Mouse (Mus musculus) kidney, embryonic 15.5 days (tissue): Measurements from ENCODE around the gene Gabpb2. TPM values are rescaled to one million over a fixed set of nuclear protein-coding genes. Genes with fewer than 3 reads are reported as not detected.
"Not testable (repeated sequence)": the region's sequence is repeated elsewhere in the genome, so short reads cannot be mapped to it uniquely, and the experiment has no call there.

Experiments
- ATAC-seq: fragments of 200-750 bp; cut with Nextera tagmentation; replicated peaks from 2 replicates; pipeline ENCODE4 v1.8.0; 2017; ENCODE audit warnings: moderate TSS enrichment; ENCODE audit not compliant: low FRiP score
- H3K27ac ChIP-seq: fragments of 300-500 bp; sonication (generic); 2 replicates; pipeline ENCODE4 v1.5.1; 2015; ENCODE audit warnings: mild to moderate bottlenecking, inconsistent platforms
- H3K27me3 ChIP-seq: fragments of 300-500 bp; sonication (generic); 2 replicates; pipeline ENCODE4 v1.6.1; 2015; ENCODE audit warnings: inconsistent platforms
- H3K36me3 ChIP-seq: fragments of 300-500 bp; sonication (generic); 2 replicates; pipeline ENCODE4 v1.6.1; 2015; ENCODE audit warnings: inconsistent platforms
- H3K4me1 ChIP-seq: fragments of 300-500 bp; sonication (generic); 2 replicates; pipeline ENCODE4 v1.6.1; 2015; ENCODE audit warnings: inconsistent platforms
- H3K4me2 ChIP-seq: fragments of 300-500 bp; sonication (generic); 2 replicates; pipeline ENCODE4 v1.6.1; 2015; ENCODE audit warnings: moderate library complexity, mild to moderate bottlenecking, inconsistent platforms
- H3K4me3 ChIP-seq: fragments of 300-500 bp; sonication (generic); replicated peaks from 2 replicates; pipeline ENCODE4 v1.5.1; 2015; ENCODE audit warnings: mild to moderate bottlenecking, inconsistent platforms
- H3K9ac ChIP-seq: fragments of 300-500 bp; sonication (generic); 2 replicates; pipeline ENCODE4 v1.6.1; 2015; ENCODE audit warnings: mild to moderate bottlenecking, inconsistent platforms
- H3K9me3 ChIP-seq: fragments of 300-500 bp; sonication (generic); replicated peaks from 2 replicates; pipeline ENCODE4 v1.6.1; 2016; ENCODE audit warnings: inconsistent platforms
- WGBS: fragments of 180-500 bp; shearing (Covaris S2); methylation state at CpG from one replicate; pipeline ENCODE4 v1.1.7; 2015; ENCODE audit warnings: mixed read lengths; 5-methylcytosine and 5-hydroxymethylcytosine counted together
- microRNA-seq: library from miRNA; unstranded; fragments of <30 nt; microRNA quantifications from one replicate; pipeline ENCODE4, GENCODE M21; 2016
- polyA plus RNA-seq: library from polyadenylated mRNA; unstranded; fragments of >200 nt; fragmentation: Nextera tagmentation; extraction: Ambion mirVana; gene quantifications from 2 replicates; pipeline ENCODE4 v1.2.1, GENCODE M21; 2015

Gene Gabpb2
- polyA plus RNA-seq, 1 experiment from 2014 or later, result 10.0 TPM

DNA sequence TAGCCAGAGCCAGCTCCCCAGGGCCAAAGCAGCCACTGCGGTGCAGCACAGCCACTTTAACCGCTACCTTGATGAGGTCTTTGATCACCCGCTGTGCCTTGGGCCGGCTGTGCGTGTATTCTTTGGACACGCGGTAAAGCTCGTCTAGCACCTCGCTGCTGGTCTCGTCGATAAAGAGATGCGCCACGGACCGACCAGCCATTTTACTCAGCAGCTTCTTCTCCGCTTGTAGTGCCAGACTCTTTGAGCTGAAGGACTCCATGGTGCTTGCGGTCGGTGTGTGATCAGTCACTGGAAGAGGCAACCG is 77.5 kb downstream of the Gabpb2 start:
- H3K4me3 ChIP-seq, result no peak overlapping the region
- no peak overlapping the region for H3K9ac ChIP-seq
- H3K36me3 ChIP-seq, result peaks cover 20% of the 10 kb centered on the region
- H3K27ac ChIP-seq, result no peak overlapping the region
- H3K4me1 ChIP-seq, result peaks cover 13% of the 10 kb centered on the region
- no peaks in the 10 kb centered on the region for H3K27me3 ChIP-seq
- H3K9me3 ChIP-seq, result no peaks in the 10 kb centered on the region
- H3K4me2 ChIP-seq, result 0 out of 2 replicates have a peak overlapping the region, but pooled peaks have one; percentile 9
- ATAC-seq, result no peak
- 70% methylated on average over 18 of the region's 18 CpGs for WGBS

DNA sequence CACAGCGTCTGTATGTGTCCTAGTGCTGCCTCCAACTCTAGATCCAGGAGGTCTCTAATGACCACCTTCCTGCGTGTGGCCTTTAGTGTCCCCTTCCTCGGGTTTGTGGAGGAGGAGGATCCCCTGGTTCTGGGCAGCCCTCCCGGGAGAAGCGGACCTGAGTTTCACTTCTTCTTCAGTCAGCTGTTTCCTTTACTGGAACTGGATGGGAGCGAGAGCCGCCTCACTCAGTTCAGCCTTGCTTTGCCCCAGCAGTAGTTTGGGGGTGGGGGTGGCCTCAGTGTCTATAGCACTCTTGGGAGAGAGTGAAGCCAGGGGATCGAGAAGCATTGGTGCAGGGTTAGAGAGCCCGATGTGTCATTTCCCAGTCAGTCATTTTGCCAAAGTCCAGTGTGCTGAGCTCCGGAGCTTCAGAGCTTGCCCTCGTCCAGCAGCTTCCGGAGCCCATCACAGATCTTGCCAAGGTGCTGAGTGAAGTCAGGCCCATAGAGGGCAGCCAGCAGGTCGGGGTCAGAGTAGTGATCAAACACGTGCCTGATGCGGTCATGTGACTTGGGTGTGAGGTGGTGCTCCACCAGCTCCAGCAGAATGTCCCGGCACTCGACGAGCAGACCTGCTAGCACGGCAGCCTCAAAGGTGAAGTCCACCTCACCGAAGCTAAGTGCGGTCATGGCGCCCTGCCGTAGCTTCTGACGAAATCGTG is 78.0 kb downstream of the Gabpb2 start:
- Histone ChIP-seq H3K27ac (no peak overlapping the region), H3K27me3 (no peaks in the 10 kb centered on the region), H3K4me3 (no peak overlapping the region), H3K9ac (no peak overlapping the region), H3K36me3 (peaks cover 20% of the 10 kb centered on the region), H3K9me3 (no peaks in the 10 kb centered on the region), H3K4me2 (0 out of 2 replicates have a peak overlapping the region, but pooled peaks have one; percentile 9), H3K4me1 (peaks cover 18% of the 10 kb centered on the region)
- ATAC-seq, result no peak
- 71% methylated on average over 25 of the region's 25 CpGs for WGBS

DNA sequence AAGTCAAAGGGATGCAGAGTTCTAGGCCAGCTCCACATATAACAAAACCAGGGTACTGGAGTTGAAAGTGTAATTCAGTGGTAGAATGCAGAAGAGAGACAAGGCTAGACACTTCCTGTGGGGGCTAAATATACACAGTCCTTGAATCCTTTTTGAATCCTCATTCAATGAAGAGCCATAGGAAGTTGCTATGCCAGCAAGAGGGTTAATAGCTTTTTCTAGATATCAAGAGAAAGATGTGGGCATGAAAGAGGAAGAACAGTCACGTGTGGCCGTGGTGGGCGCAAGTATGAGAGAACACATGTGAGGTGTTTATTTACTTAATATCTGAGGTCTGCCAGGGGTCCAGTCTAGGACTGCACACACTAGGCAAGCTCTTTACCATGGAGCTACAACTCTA is 81.4 kb downstream of the Gabpb2 start:
- Histone ChIP-seq H3K36me3 (peaks cover 26% of the 10 kb centered on the region), H3K27me3 (no peaks in the 10 kb centered on the region)

DNA sequence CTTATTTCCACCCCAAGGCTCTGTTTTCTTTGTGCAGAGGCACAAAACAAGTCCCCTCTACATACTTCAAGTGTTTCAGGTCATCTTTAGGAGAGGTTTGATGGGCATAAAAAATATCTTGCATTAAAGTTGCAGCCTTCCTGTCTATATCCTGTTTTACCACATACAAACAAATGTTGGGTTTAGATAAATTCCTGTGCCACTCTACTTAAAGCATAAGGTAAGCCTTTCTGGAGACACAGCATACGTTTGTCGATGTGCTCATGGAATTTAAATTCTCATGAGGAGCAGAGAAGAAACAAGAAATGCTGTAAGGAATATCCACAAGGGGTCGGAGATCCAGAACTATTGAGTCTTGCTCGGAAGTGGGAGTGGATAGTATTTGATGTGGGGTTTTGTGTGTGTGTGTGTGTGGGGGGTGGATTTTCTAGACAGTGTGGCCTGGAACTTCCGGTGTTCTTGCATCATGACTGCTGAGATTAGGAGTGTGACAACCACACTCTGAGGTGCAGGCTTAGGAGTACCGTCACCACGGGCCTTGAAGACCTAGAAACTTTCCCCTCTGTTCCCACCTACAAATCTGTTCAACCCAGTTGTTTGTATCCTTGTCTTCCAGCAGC is 82.2 kb downstream of the Gabpb2 start:
- Histone ChIP-seq H3K4me3 (peak overlapping the region; percentile 32), H3K9me3 (no peaks in the 10 kb centered on the region), H3K27me3 (no peaks in the 10 kb centered on the region), H3K4me1 (peaks cover 27% of the 10 kb centered on the region), H3K27ac (no peak overlapping the region), H3K9ac (no peak overlapping the region), H3K36me3 (peaks cover 25% of the 10 kb centered on the region), H3K4me2 (peak overlapping the region; percentile 55)
- WGBS, result 84% methylated on average over 7 of the region's 7 CpGs
- no peak for ATAC-seq

More for the DNA sequence above, 81.4 kb downstream of the Gabpb2 start:
- WGBS, result 96% methylated on average over 3 of the region's 3 CpGs
- H3K9ac ChIP-seq, result no peak overlapping the region
- peaks cover 27% of the 10 kb centered on the region for H3K4me1 ChIP-seq
- no peak for ATAC-seq
- H3K4me3 ChIP-seq, result no peak overlapping the region
- H3K4me2 ChIP-seq, result 0 out of 2 replicates have a peak overlapping the region, but pooled peaks have one; percentile 55
- no peaks in the 10 kb centered on the region for H3K9me3 ChIP-seq
- H3K27ac ChIP-seq, result no peak overlapping the region

DNA sequence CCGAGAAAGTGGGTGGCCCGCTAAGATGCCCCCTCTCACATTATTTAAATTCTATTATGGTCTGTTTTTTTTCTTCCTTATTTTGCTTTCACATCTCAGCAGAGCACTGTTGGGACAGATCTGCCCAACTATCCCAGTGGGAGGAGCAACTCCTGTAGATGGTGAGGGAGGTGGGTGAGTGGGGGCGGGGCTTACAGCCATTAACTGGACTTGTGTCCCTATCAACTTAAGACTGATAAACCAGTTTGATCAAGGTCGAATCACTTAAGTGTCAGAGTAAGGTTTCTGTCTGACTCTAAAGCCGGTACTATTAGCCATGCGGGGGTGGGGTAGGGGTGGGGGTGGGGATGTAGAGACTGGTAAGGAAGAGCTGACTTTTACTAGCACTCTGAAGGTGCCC is 82.7 kb downstream of the Gabpb2 start:
- Histone ChIP-seq H3K9ac (no peak overlapping the region), H3K4me3 (peak overlapping the region; percentile 32), H3K9me3 (no peaks in the 10 kb centered on the region), H3K36me3 (peaks cover 20% of the 10 kb centered on the region), H3K27ac (no peak overlapping the region), H3K27me3 (no peaks in the 10 kb centered on the region), H3K4me1 (peaks cover 30% of the 10 kb centered on the region), H3K4me2 (peak overlapping the region; percentile 55)
- 0 out of 2 replicates have a peak, but pooled peaks have one; percentile 26 for ATAC-seq
- WGBS, result 23% methylated on average over 6 of the region's 6 CpGs

DNA sequence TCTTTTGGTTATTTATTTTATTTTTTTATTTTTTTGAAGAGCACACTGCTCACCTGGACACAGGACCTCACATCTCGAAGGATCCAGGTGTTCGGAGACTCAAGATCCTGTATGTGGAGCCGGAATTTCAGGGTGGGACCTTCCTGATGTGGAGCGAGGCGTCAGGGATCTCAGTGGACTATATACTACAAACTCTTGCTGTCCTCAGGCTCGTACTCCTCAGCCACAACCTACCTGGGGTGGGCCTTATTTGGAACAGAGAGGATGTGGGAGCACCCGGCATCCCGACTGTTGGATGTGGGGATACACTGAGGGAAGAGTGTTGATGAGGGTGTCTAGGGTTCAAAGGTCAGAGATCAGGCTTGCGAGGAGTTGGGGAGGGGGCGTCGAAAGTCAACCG is 83.6 kb downstream of the Gabpb2 start:
- H3K27me3 ChIP-seq, H3K27ac ChIP-seq, H3K9me3 ChIP-seq, H3K9ac ChIP-seq, H3K4me2 ChIP-seq: not testable (repeated sequence)
- peak; percentile 30 for ATAC-seq
- peak overlapping the region; percentile 56 for H3K4me3 ChIP-seq
- H3K36me3 ChIP-seq, result peaks cover 17% of the 10 kb centered on the region
- peaks cover 39% of the 10 kb centered on the region for H3K4me1 ChIP-seq
- WGBS, result no CpG with 5 or more reads among the region's 12 CpGs

DNA sequence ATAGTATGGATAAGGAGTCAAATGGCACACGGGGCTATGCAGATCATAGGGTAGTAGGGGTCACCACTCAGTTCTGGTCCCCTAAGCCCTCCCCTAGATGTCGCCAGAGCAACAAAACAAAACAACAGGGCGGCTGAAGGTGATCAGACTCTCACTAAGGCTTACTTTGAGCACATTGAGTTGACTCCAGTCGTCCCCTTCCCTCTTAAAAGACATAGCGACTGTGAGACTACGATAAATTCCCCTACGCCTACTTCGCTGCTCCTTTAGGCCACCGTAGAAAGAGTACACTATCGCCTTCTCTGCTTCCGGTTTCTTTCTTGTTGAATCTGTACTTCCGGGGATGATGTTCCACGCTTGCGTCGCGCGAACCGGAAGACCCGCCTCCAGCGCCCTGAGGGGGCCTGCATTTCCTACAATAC is 84.0 kb downstream of the Gabpb2 start, which contains the start of the genes Scnm1 and Lysmd1:
Scnm1 (minus strand) TSS at position 332 of the 422 bp plus-strand sequence.
Lysmd1 (plus strand) TSS at position 409 of the 422 bp plus-strand sequence.
- Histone ChIP-seq H3K27me3 (no peaks in the 10 kb centered on the region), H3K36me3 (peaks cover 17% of the 10 kb centered on the region), H3K9ac (peak within 1 kb of the TSS; percentile 65), H3K27ac (peak within 1 kb of the TSS; percentile 29), H3K4me3 (peak within 1 kb of the TSS; percentile 56), H3K9me3 (no peaks in the 10 kb centered on the region), H3K4me1 (peaks cover 43% of the 10 kb centered on the region), H3K4me2 (peak within 1 kb of the TSS; percentile 73)
- peak; percentile 88 for ATAC-seq
- 0% methylated on average over 20 of the region's 20 CpGs for WGBS

DNA sequence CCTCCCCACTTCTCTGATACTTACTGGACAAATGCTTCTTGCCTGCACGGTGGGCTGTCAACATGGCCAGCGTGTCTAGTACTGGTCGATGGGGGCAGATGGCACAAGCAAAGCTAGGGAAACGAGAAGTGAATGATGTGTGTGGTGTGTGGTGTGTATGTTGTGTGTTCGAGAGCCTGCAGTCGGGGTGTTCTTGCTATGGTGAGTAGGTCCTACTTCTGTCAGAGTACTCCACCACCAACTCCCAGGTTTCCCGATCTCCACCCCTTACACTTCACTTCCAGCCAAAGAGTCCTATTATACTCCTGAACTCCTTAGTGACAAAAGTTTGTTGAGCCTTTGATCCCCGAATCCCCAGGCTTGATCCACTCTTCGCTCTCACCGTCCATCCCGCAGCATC is 84.5 kb downstream of the Gabpb2 start:
- H3K4me2 ChIP-seq, result peak overlapping the region; percentile 73
- H3K4me3 ChIP-seq, result peak overlapping the region; percentile 56
- no peaks in the 10 kb centered on the region for H3K27me3 ChIP-seq
- peak overlapping the region; percentile 65 for H3K9ac ChIP-seq
- no peaks in the 10 kb centered on the region for H3K9me3 ChIP-seq
- H3K27ac ChIP-seq, result peak overlapping the region; percentile 29; the same call in 1 of the 2 replicates
- peaks cover 19% of the 10 kb centered on the region for H3K36me3 ChIP-seq
- peak; percentile 1; the same call in 1 of the 2 replicates for ATAC-seq
- 55% methylated on average over 11 of the region's 11 CpGs for WGBS
- peaks cover 47% of the 10 kb centered on the region for H3K4me1 ChIP-seq

DNA sequence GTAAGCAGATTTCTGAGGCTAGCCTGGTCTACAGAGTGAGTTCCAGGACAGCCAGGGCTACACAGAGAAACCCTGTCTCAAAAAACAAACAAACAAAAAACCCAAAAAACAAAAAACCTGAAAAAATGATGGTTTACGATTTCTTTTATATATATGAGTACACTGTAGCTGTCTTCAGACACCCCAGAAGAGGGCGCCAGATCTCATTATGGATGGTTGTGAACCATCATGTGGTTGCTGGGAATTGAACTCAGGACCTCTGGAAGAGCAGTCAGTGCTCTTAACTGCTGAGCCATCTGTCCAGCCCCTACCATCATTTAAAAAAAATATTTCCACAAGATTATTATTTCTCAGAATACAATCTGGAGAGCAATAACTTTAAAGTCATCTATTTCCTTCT is 85.3 kb downstream of the Gabpb2 start:
- H3K4me2 ChIP-seq, H3K9me3 ChIP-seq, H3K9ac ChIP-seq, H3K27ac ChIP-seq, H3K4me3 ChIP-seq, H3K27me3 ChIP-seq, ATAC-seq: not testable (repeated sequence)
- WGBS, result 92% methylated on average over 2 of the region's 2 CpGs
- H3K4me1 ChIP-seq, result peaks cover 44% of the 10 kb centered on the region
- peaks cover 20% of the 10 kb centered on the region for H3K36me3 ChIP-seq

Small RNA genes lying within 50 kb of the gene (microRNA-seq; reads per million reads assigned to microRNA genes)
- gene Mir8099-1, result not detected

Other genes starting within 250 kb of the Gabpb2 start
- 21.4 and 27.5 TPM in 2 replicates for gene Pi4kb, start 243.2 kb downstream of the Gabpb2 start, polyA plus RNA-seq
- gene Zfp687, start 202.5 kb downstream of the Gabpb2 start, polyA plus RNA-seq, result 28.6 and 32.4 TPM in 2 replicates
- 248 and 271 TPM in 2 replicates for gene Psmd4, start 175.3 kb downstream of the Gabpb2 start, polyA plus RNA-seq
- gene Pip5k1a, start 111.0 kb downstream of the Gabpb2 start, polyA plus RNA-seq, result 19.9 and 20.8 TPM in 2 replicates
- gene Vps72, start 106.9 kb downstream of the Gabpb2 start, polyA plus RNA-seq, result 168 and 184 TPM in 2 replicates
- gene Tmod4, start 93.4 kb downstream of the Gabpb2 start, polyA plus RNA-seq, result 0.93 and 1.9 TPM in 2 replicates
- 67.7 and 71.6 TPM in 2 replicates for gene Scnm1, start 83.9 kb downstream of the Gabpb2 start, polyA plus RNA-seq
- gene Lysmd1, start 83.8 kb downstream of the Gabpb2 start, polyA plus RNA-seq, result 14.5 and 15.5 TPM in 2 replicates
- gene Tnfaip8l2, start 75.6 kb downstream of the Gabpb2 start, polyA plus RNA-seq, result 2.7 and 2.9 TPM in 2 replicates
- gene Sema6c, start 57.5 kb downstream of the Gabpb2 start, polyA plus RNA-seq, result 3.9 and 4.5 TPM in 2 replicates
- gene Cdc42se1, start 10.8 kb upstream of the Gabpb2 start, polyA plus RNA-seq, result 87.4 and 92.0 TPM in 2 replicates
- gene Mllt11, start 14.3 kb upstream of the Gabpb2 start, polyA plus RNA-seq, result 12.9 and 16.0 TPM in 2 replicates
- 0.50 and 0.53 TPM in 2 replicates for gene Gm128, start 23.7 kb upstream of the Gabpb2 start, polyA plus RNA-seq
- 1.2 and 1.4 TPM in 2 replicates for gene Bnipl, start 33.3 kb upstream of the Gabpb2 start, polyA plus RNA-seq
- 39.2 and 46.2 TPM in 2 replicates for gene Mindy1, start 63.4 kb upstream of the Gabpb2 start, polyA plus RNA-seq
- 21.6 and 22.5 TPM in 2 replicates for gene Prune1, start 64.2 kb upstream of the Gabpb2 start, polyA plus RNA-seq
- 6.2 and 6.5 TPM in 2 replicates for gene Anxa9, start 89.3 kb upstream of the Gabpb2 start, polyA plus RNA-seq
- gene Cers2, start 96.9 kb upstream of the Gabpb2 start, polyA plus RNA-seq, result 169 and 181 TPM in 2 replicates
- 42.6 and 45.2 TPM in 2 replicates for gene Setdb1, start 139.3 kb upstream of the Gabpb2 start, polyA plus RNA-seq
- 0.23 TPM in 1 of 2 replicates, not detected in the other for gene 4930558C23Rik, start 184.9 kb upstream of the Gabpb2 start, polyA plus RNA-seq
- 42.5 and 43.1 TPM in 2 replicates for gene Arnt, start 216.5 kb upstream of the Gabpb2 start, polyA plus RNA-seq